Mouse (Mus musculus) activated CD4-positive, CD25-positive, alpha-beta regulatory T cell (primary cell): ENCODE data around the gene Plod2. TPM values are rescaled to one million over a fixed set of nuclear protein-coding genes. Genes with fewer than 3 reads are reported as not detected.

Experiments used
- polyA plus RNA-seq, 2 experiments: library from polyadenylated mRNA; unstranded; fragments of 100-300 nt; shearing (Covaris generic); gene quantifications; one replicate each; pipeline ENCODE4 v1.2.1; 2017

Gene Plod2
- polyA plus RNA-seq, result 1 to 10 TPM; 1.8 to 2.7 TPM

GRCm38 (mm10) chr9:92541977-92542561 lies at the start of gene Plod2:
Gene Plod2, plus strand, starts transcription at chr9:92542223.

Other genes with a start within 250 kb of the Plod2 start
- under 1 TPM in 1 of 2 experiments, not detected in 1; 0.82 TPM for gene 1700057G04Rik, start 232.8 kb upstream of the Plod2 start, polyA plus RNA-seq
- gene Plscr4, start 84.8 kb upstream of the Plod2 start, polyA plus RNA-seq, result under 1 TPM; 0.79 to 0.97 TPM